Mouse (Mus musculus): ENCODE data around the gene Mpig6b. TPM values are rescaled to one million over a fixed set of nuclear protein-coding genes. Genes with fewer than 3 reads are reported as not detected.

Gene Mpig6b
- polyA plus RNA-seq, 1 experiment from 2014 or later, result 0.74 TPM

DNA sequence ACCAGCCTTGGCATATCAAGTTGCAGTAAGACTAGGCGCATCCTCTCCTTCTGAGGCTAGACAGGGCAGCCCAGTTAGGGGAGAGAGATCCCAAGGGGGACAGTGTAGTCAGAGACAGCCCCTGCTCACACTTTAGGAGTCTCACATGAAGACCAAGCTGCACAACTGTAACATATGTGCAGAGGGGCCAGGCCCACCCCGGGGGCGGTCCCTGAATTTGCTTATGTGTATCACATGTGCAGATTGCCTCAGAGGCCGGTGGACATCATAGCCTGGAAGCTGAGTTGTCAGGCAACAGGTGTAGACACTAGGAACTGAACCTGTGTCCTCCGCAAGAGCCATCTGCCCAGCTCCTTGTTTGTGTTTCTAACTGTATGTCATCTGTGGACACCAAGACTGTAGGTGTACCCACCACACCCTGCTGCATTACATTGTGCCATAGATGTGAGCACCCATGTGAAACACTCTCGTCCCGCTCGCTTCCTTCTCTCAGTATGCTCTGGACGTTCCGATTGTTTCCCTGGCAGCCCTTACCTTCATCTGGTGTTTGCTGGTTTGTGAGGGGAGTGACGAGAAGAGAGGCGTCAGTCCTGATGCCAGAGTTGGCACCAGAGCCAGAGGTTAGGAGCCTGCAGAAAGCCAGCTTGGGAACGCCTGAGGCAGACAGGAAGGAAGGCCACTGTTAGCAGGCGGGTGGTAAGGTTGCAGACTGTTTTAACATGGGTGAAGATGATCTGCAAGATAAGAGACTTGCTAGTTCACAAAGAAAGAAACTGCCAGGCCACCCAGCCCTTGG lies 26.6 kb upstream of the Mpig6b start:
- no peaks in the 10 kb centered on the region for H3K9me3 ChIP-seq (replicated peaks; ENCODE audit: control insufficient read depth, low read length)
- no peak overlapping the region for H3K4me2 ChIP-seq (ENCODE audit: low read depth, low read length)
- H3K4me3 ChIP-seq (ENCODE audit: low read depth, low read length), result no peak overlapping the region
- no peak overlapping the region for H3K9ac ChIP-seq (replicated peaks; ENCODE audit: low read length)
- peaks cover 5% of the 10 kb centered on the region for H3K36me3 ChIP-seq (replicated peaks; ENCODE audit: control insufficient read depth, insufficient read depth, low read depth, low read length)
- no peak for DNase-seq (ENCODE audit: low spot score)
- H3K27me3 ChIP-seq (ENCODE audit: control insufficient read depth, insufficient read depth, low read length), result no peaks in the 10 kb centered on the region
- 88% methylated on average over 14 of the region's 14 CpGs for WGBS
- no peak for ATAC-seq (replicated peaks; ENCODE audit: insufficient number of reproducible peaks, low FRiP score, low TSS enrichment, low read depth)
- H3K27ac ChIP-seq (replicated peaks; ENCODE audit: low read depth, low read length), result no peak overlapping the region
- H3K4me1 ChIP-seq (ENCODE audit: control insufficient read depth, insufficient read depth, low read length), result peaks cover 3% of the 10 kb centered on the region

DNA sequence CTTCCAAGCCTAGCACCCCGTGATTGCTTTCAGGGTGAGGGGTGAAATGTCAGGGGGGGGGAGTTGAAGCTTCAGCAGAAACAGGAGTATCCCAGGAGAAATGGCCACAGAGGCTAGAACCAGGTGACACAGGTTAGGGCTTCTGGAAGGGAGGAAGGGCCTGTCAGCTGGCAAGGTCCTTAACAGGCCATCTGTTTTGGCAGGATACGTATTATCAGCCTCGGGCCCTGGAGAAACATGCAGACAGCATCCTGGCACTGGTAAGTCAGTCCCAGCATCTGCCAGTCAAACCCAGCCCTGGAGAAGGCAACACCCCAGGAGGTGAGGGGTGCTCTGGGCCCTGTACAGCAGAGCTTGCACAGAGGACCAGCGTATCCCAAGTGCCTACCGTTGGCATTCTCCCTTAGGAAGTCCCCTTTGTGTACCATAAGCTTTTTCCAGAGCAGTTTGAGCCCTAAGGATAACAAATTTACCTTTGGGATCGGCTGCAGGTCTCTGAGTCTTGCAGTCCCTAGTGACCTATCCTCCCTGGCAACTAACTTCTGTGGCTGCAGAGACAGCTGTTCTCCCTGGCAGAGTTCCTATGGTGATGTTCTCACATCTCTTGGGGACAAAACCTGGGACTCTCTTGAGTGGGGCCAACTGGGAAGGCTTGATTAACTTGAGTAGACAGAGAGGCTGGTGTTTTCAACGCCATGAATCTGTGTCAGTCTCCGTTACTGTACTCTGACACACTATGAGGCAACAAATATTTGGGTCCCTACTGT lies 24.4 kb upstream of the Mpig6b start:
- peak overlapping the region; percentile 88 for H3K9ac ChIP-seq (replicated peaks; ENCODE audit: low read length)
- DNase-seq (ENCODE audit: low spot score) (no peak), ATAC-seq (replicated peaks; ENCODE audit: insufficient number of reproducible peaks, low FRiP score, low TSS enrichment, low read depth) (no peak)
- WGBS, result 70% methylated on average over 8 of the region's 8 CpGs
- peaks cover 3% of the 10 kb centered on the region for H3K4me1 ChIP-seq (ENCODE audit: control insufficient read depth, insufficient read depth, low read length)
- peak overlapping the region; percentile 44 for H3K4me3 ChIP-seq (ENCODE audit: low read depth, low read length)
- H3K4me2 ChIP-seq (ENCODE audit: low read depth, low read length), result peak overlapping the region; percentile 47
- H3K27ac ChIP-seq (replicated peaks; ENCODE audit: low read depth, low read length), result no peak overlapping the region
- H3K27me3 ChIP-seq (ENCODE audit: control insufficient read depth, insufficient read depth, low read length), result no peaks in the 10 kb centered on the region
- H3K9me3 ChIP-seq (replicated peaks; ENCODE audit: control insufficient read depth, low read length), result no peaks in the 10 kb centered on the region
- peaks cover 3% of the 10 kb centered on the region; the same call in 1 of the 2 replicates for H3K36me3 ChIP-seq (replicated peaks; ENCODE audit: control insufficient read depth, insufficient read depth, low read depth, low read length)

DNA sequence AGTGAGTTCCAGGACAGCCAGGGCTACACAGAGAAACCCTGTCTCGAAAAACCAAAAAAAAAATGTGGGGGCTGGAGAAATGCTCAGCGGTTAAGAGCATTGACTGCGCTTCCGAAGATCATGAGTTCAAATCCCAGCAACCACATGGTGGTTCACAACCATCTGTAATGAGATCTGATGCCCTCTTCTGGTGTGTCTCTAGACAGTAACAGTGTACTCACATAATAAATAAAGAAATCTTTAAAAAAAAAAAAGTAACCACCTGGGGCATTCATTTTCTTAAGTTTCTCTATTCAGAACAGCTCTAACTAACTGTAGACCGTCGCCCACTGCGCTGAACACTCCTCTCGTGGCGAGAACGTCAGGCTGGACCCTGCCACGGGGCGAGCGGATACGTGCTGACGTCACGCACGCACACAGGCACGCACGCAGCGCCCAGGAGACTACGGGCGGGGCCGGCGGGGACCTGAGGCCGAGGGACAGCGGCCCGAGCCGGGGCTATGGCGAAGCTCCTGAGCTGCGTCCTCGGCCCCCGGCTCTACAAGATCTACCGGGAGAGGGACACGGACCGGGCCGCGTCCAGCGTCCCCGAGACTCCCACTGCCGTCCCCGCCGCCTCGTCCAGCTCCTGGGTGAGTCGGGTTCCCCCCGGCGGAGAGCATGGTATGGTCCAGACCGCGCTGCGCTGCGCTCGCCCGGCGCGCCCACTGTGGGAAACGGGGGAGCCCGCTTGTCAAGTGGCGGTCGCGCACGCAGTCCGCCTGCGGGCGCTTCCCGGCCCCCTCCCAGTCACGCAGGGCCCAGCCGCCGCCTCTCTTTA lies 23.1 kb upstream of the Mpig6b start, which contains the start of gene Abhd16a:
TSS of gene Abhd16a (plus strand) at position 439 of the 820 bp plus-strand sequence.
- H3K4me1 ChIP-seq (ENCODE audit: control insufficient read depth, insufficient read depth, low read length), result peaks cover 3% of the 10 kb centered on the region
- WGBS, result 3% methylated on average over 63 of the region's 67 CpGs
- peak; percentile 96 for ATAC-seq (replicated peaks; ENCODE audit: insufficient number of reproducible peaks, low FRiP score, low TSS enrichment, low read depth)
- peak within 1 kb of the TSS; percentile 44 for H3K4me3 ChIP-seq (ENCODE audit: low read depth, low read length)
- H3K4me2 ChIP-seq (ENCODE audit: low read depth, low read length), result peak within 1 kb of the TSS; percentile 47
- H3K36me3 ChIP-seq (replicated peaks; ENCODE audit: control insufficient read depth, insufficient read depth, low read depth, low read length), result 0 out of 2 replicates have a peak, but pooled peaks cover 3% of the 10 kb centered on the region
- peak within 1 kb of the TSS; percentile 88 for H3K9ac ChIP-seq (replicated peaks; ENCODE audit: low read length)
- no peaks in the 10 kb centered on the region for H3K27me3 ChIP-seq (ENCODE audit: control insufficient read depth, insufficient read depth, low read length)
- peak; percentile 96 for DNase-seq (ENCODE audit: low spot score)
- H3K27ac ChIP-seq (replicated peaks; ENCODE audit: low read depth, low read length), result peak within 1 kb of the TSS; percentile 87
- no peaks in the 10 kb centered on the region for H3K9me3 ChIP-seq (replicated peaks; ENCODE audit: control insufficient read depth, low read length)

DNA sequence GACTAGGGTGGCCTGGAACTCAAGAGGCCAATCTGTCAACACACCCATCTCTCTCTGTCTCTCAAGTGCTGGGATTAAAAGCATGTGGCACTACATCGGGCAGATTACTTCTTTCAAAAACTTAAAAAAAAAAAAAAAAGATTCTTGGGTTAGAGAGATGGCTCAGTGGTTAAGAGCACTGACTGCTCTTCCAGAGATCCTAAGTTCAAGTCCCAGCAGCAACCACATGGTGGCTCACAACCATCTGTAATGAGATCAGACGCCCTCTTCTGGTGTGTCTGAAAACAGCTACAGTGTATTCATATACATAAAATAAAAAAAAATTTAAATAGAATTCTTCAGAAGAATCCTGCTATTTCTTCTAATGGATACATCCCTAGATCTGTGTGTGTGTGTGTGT lies 22.2 kb upstream of the Mpig6b start:
- H3K36me3 ChIP-seq (replicated peaks; ENCODE audit: control insufficient read depth, insufficient read depth, low read depth, low read length), result 0 out of 2 replicates have a peak, but pooled peaks cover 3% of the 10 kb centered on the region
- ATAC-seq (replicated peaks; ENCODE audit: insufficient number of reproducible peaks, low FRiP score, low TSS enrichment, low read depth), result no peak
- DNase-seq (ENCODE audit: low spot score), result no peak
- no peak overlapping the region for H3K27ac ChIP-seq (replicated peaks; ENCODE audit: low read depth, low read length)
- no peak overlapping the region for H3K4me3 ChIP-seq (ENCODE audit: low read depth, low read length)
- no peak overlapping the region for H3K9ac ChIP-seq (replicated peaks; ENCODE audit: low read length)
- no peak overlapping the region for H3K4me2 ChIP-seq (ENCODE audit: low read depth, low read length)
- 51% methylated on average over 2 of the region's 2 CpGs for WGBS
- no peaks in the 10 kb centered on the region for H3K9me3 ChIP-seq (replicated peaks; ENCODE audit: control insufficient read depth, low read length)
- H3K27me3 ChIP-seq (ENCODE audit: control insufficient read depth, insufficient read depth, low read length), result no peaks in the 10 kb centered on the region
- H3K4me1 ChIP-seq (ENCODE audit: control insufficient read depth, insufficient read depth, low read length), result peaks cover 3% of the 10 kb centered on the region

DNA sequence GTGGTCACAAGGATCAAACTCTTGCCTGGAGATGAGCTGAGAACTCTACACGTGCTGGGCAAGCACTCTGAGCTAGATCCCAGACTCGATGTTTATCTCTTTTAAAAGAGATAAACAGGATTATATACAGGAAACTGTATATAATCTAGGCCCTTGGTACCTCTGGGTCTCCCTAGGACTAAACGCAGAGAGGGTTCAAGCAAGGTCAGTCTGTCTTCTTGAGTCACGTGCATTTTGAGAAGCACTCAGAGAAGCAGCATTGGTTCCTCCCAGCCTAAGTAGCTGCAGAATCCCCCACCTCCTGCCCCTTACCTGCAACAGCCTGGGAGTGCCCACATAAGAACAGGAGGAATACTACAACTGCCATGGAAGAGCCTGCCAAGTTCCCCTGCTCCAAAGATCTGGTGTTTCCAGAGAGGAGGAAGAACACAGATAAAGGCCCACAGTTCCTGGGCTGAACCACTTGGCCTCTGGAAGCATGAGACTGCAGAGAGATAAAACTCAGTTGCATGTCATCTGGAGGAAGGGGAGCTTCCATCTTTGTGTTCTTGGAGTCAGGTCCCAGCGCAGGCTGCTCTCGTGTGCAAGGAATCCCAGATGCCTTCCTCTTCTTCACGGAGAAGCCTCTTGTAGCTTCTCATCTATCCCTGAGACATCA lies 19.4 kb upstream of the Mpig6b start, which contains the start of gene Ly6g6f:
TSS of gene Ly6g6f (minus strand) at position 403 of the 658 bp plus-strand sequence.
- 78% methylated on average over 7 of the region's 7 CpGs for WGBS
- Histone ChIP-seq H3K9ac (replicated peaks; ENCODE audit: low read length) (no peak within 1 kb of the TSS), H3K9me3 (replicated peaks; ENCODE audit: control insufficient read depth, low read length) (no peaks in the 10 kb centered on the region), H3K27ac (replicated peaks; ENCODE audit: low read depth, low read length) (no peak within 1 kb of the TSS), H3K4me1 (ENCODE audit: control insufficient read depth, insufficient read depth, low read length) (peaks cover 3% of the 10 kb centered on the region), H3K4me2 (ENCODE audit: low read depth, low read length) (no peak within 1 kb of the TSS), H3K27me3 (ENCODE audit: control insufficient read depth, insufficient read depth, low read length) (no peaks in the 10 kb centered on the region), H3K4me3 (ENCODE audit: low read depth, low read length) (no peak within 1 kb of the TSS), H3K36me3 (replicated peaks; ENCODE audit: control insufficient read depth, insufficient read depth, low read depth, low read length) (no peaks in the 10 kb centered on the region)
- no peak for DNase-seq (ENCODE audit: low spot score)
- ATAC-seq (replicated peaks; ENCODE audit: insufficient number of reproducible peaks, low FRiP score, low TSS enrichment, low read depth), result no peak

DNA sequence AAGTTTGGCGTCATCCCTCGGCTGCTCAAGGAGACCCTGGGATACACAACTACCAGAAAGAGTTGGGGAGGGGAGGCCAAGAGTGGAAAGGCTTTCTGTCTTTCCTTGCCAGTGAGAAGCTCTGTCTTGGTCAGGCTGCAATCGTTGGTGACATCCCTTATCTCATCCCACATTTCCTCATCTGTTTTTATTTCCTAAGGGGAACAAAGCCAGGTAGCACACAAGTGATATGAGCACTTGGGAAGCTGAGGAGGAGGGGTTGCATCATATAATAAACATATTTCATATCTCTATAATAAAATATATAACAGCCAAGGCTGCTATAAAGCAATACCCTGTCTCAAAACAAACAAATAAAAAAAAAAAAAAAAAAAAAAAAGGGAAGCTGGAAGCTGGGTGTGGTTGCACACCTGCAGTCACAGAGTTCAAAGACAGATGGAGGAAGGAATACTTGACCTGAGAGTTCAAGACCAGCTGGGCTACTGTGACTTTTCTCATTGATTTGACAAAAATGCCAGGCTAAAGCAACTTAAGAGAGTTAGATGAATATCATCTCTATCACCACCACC lies 18.0 kb upstream of the Mpig6b start:
- Histone ChIP-seq H3K27ac (replicated peaks; ENCODE audit: low read depth, low read length) (no peak overlapping the region), H3K36me3 (replicated peaks; ENCODE audit: control insufficient read depth, insufficient read depth, low read depth, low read length) (no peaks in the 10 kb centered on the region), H3K9ac (replicated peaks; ENCODE audit: low read length) (no peak overlapping the region), H3K27me3 (ENCODE audit: control insufficient read depth, insufficient read depth, low read length) (no peaks in the 10 kb centered on the region), H3K4me2 (ENCODE audit: low read depth, low read length) (no peak overlapping the region), H3K9me3 (replicated peaks; ENCODE audit: control insufficient read depth, low read length) (no peaks in the 10 kb centered on the region), H3K4me3 (ENCODE audit: low read depth, low read length) (no peak overlapping the region), H3K4me1 (ENCODE audit: control insufficient read depth, insufficient read depth, low read length) (no peaks in the 10 kb centered on the region)
- DNase-seq (ENCODE audit: low spot score), result no peak
- 72% methylated on average over 3 of the region's 3 CpGs for WGBS
- no peak for ATAC-seq (replicated peaks; ENCODE audit: insufficient number of reproducible peaks, low FRiP score, low TSS enrichment, low read depth)

DNA sequence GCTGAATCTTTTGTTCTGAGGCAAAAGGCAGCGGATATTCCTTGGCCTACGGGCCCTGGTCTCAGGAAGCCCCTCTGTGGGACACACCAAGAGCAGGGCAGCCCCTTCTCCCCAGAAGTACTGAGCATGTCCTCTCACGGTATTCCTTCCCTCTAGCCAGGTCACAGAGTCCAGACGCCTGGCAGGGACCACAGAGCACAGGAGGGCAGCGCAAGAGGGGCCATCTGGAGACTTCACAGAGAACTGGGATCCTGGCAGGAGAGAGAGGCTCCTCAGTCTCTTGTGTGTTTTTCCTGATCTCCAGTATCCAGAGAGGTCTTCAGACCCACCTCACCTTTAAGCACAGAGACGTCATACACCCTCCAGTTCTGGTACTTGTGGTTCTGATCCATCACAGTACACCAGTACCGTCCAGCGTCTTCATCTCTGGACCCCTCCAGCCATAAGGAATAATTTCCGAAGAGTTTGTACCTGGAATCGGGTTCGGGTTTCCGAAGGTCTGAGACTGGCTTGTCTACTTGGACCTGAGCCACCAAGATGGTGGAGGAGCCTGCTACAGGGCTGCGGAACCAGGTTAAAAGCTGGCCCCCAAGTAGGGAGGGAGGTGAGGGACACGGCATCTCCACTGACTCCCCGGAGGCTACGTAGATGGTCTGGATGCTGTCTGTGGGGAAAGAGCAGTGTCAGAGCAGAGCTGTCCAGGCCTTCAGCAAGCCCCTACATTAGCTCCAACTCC lies 17.0 kb upstream of the Mpig6b start:
- no peak overlapping the region for H3K9ac ChIP-seq (replicated peaks; ENCODE audit: low read length)
- ATAC-seq (replicated peaks; ENCODE audit: insufficient number of reproducible peaks, low FRiP score, low TSS enrichment, low read depth) (no peak), DNase-seq (ENCODE audit: low spot score) (no peak)
- H3K4me3 ChIP-seq (ENCODE audit: low read depth, low read length), result no peak overlapping the region
- no peaks in the 10 kb centered on the region for H3K36me3 ChIP-seq (replicated peaks; ENCODE audit: control insufficient read depth, insufficient read depth, low read depth, low read length)
- H3K4me2 ChIP-seq (ENCODE audit: low read depth, low read length), result no peak overlapping the region
- H3K4me1 ChIP-seq (ENCODE audit: control insufficient read depth, insufficient read depth, low read length), result peaks cover 1% of the 10 kb centered on the region; the same call in 1 of the 2 replicates
- no peak overlapping the region for H3K27ac ChIP-seq (replicated peaks; ENCODE audit: low read depth, low read length)
- WGBS, result 84% methylated on average over 16 of the region's 16 CpGs
- H3K27me3 ChIP-seq (ENCODE audit: control insufficient read depth, insufficient read depth, low read length), result no peaks in the 10 kb centered on the region
- H3K9me3 ChIP-seq (replicated peaks; ENCODE audit: control insufficient read depth, low read length), result no peaks in the 10 kb centered on the region

Data from embryonic facial prominence, embryonic 11.5 days (tissue).